Mouse (Mus musculus) left cerebral cortex, adult 9 months (tissue): ENCODE data around the gene Bmp7.

Experiments used
- DNase-seq, 2 experiments: peaks; one replicate each; pipeline ENCODE4 v3.0.0; 2022; ENCODE audit warnings: low spot score in 2 of 2

Gene Bmp7

GRCm38 (mm10) chr2:172909463-172909862, 30.7 kb downstream of the Bmp7 start:
- DNase-seq: no peak

GRCm38 (mm10) chr2:172906146-172906545, 34.0 kb downstream of the Bmp7 start:
- no peak for DNase-seq

GRCm38 (mm10) chr2:172905057-172905456, 35.1 kb downstream of the Bmp7 start:
- DNase-seq: no peak

GRCm38 (mm10) chr2:172904614-172905013, 35.5 kb downstream of the Bmp7 start:
- no peak for DNase-seq

GRCm38 (mm10) chr2:172903523-172903922, 36.6 kb downstream of the Bmp7 start:
- DNase-seq: no peak

- no peak for DNase-seq
Observed at GRCm38 (mm10) chr2:172900954-172901701, 39.0 kb downstream of the Bmp7 start.

GRCm38 (mm10) chr2:172889756-172890443, 50.2 kb downstream of the Bmp7 start:
- no peak for DNase-seq

GRCm38 (mm10) chr2:172889222-172889621, 50.9 kb downstream of the Bmp7 start:
- no peak for DNase-seq

GRCm38 (mm10) chr2:172888147-172888546, 52.0 kb downstream of the Bmp7 start:
- no peak for DNase-seq

- no peak for DNase-seq
Observed at GRCm38 (mm10) chr2:172885861-172886260, 54.3 kb downstream of the Bmp7 start.

GRCm38 (mm10) chr2:172884584-172884983, 55.5 kb downstream of the Bmp7 start:
- DNase-seq: no peak

GRCm38 (mm10) chr2:172875201-172875600, 64.9 kb downstream of the Bmp7 start:
- no peak for DNase-seq

- DNase-seq: no peak
Observed at GRCm38 (mm10) chr2:172866356-172866755, 73.8 kb downstream of the Bmp7 start.

GRCm38 (mm10) chr2:172865165-172865564, 75.0 kb downstream of the Bmp7 start:
- DNase-seq: no peak

- DNase-seq: no peak
Observed at GRCm38 (mm10) chr2:172864566-172864965, 75.6 kb downstream of the Bmp7 start.

GRCm38 (mm10) chr2:172863469-172863856, 76.7 kb downstream of the Bmp7 start:
- peak in 1 of 2 experiments; percentile 29 for DNase-seq

- peak; percentile 63 to 72 for DNase-seq
Observed at GRCm38 (mm10) chr2:172862850-172863468, 77.2 kb downstream of the Bmp7 start.

- DNase-seq: no peak
Observed at GRCm38 (mm10) chr2:172862424-172862823, 77.7 kb downstream of the Bmp7 start.

GRCm38 (mm10) chr2:172861590-172861989, 78.5 kb downstream of the Bmp7 start:
- peak in 1 of 2 experiments; percentile 21 for DNase-seq

GRCm38 (mm10) chr2:172860593-172860992, 79.5 kb downstream of the Bmp7 start:
- no peak for DNase-seq

- DNase-seq: no peak
Observed at GRCm38 (mm10) chr2:172860104-172860503, 80.0 kb downstream of the Bmp7 start.

GRCm38 (mm10) chr2:172857048-172857447, 83.1 kb downstream of the Bmp7 start:
- DNase-seq: no peak

GRCm38 (mm10) chr2:172856549-172856948, 83.6 kb downstream of the Bmp7 start:
- DNase-seq: no peak
